Mouse (Mus musculus) heart, embryonic 13.5 days (tissue): ENCODE measurements around the gene Gm14295. TPM values are rescaled to one million over a fixed set of nuclear protein-coding genes. Genes with fewer than 3 reads are reported as not detected.
"Not testable (repeated sequence)": the region's sequence is repeated elsewhere in the genome, so short reads cannot be mapped to it uniquely, and the experiment has no call there.

ENCODE experiments used
- ATAC-seq: fragments of 200-750 bp; cut with Nextera tagmentation; 2 replicates; pipeline ENCODE4 v1.8.0; 2017; ENCODE audit warnings: moderate TSS enrichment; ENCODE audit not compliant: insufficient number of reproducible peaks, low FRiP score, low TSS enrichment; ENCODE audit errors: extremely low read depth
- H3K27ac ChIP-seq: fragments of 300-500 bp; sonication (generic); replicated peaks from 2 replicates; pipeline ENCODE4 v1.5.1; 2015; ENCODE audit warnings: moderate library complexity, mild to moderate bottlenecking, inconsistent platforms
- H3K27me3 ChIP-seq: fragments of 300-500 bp; sonication (generic); replicated peaks from 2 replicates; pipeline ENCODE4 v1.6.1; 2015; ENCODE audit warnings: mild to moderate bottlenecking, inconsistent platforms
- H3K36me3 ChIP-seq: fragments of 300-500 bp; sonication (generic); 2 replicates; pipeline ENCODE4 v1.6.1; 2015; ENCODE audit warnings: mild to moderate bottlenecking, inconsistent platforms
- H3K4me1 ChIP-seq: fragments of 300-500 bp; sonication (generic); 2 replicates; pipeline ENCODE4 v1.6.1; 2015; ENCODE audit warnings: inconsistent platforms
- H3K4me2 ChIP-seq: fragments of 300-500 bp; sonication (generic); 2 replicates; pipeline ENCODE4 v1.6.1; 2015; ENCODE audit warnings: inconsistent platforms, mild to moderate bottlenecking, moderate library complexity
- H3K4me3 ChIP-seq: fragments of 300-500 bp; sonication (generic); 2 replicates; pipeline ENCODE4 v1.5.1; 2015; ENCODE audit warnings: moderate library complexity, mild to moderate bottlenecking, inconsistent platforms
- H3K9ac ChIP-seq: fragments of 300-500 bp; sonication (generic); 2 replicates; pipeline ENCODE4 v1.6.1; 2015; ENCODE audit warnings: inconsistent platforms, mild to moderate bottlenecking, moderate library complexity
- H3K9me3 ChIP-seq: fragments of 300-500 bp; sonication (generic); 2 replicates; pipeline ENCODE4 v1.6.1; 2016; ENCODE audit warnings: inconsistent platforms
- WGBS: fragments of 180-500 bp; shearing (Covaris S2); methylation state at CpG from one replicate; pipeline ENCODE4 v1.1.7; 2015; ENCODE audit warnings: mixed read lengths; 5-methylcytosine and 5-hydroxymethylcytosine counted together
- polyA plus RNA-seq: library from polyadenylated mRNA; unstranded; fragments of >200 nt; fragmentation: Nextera tagmentation; extraction: Ambion mirVana; gene quantifications from 2 replicates; pipeline ENCODE4 v1.2.1, GENCODE M21; 2015

Gm14295 gene
- 15.1 and 17.1 TPM in 2 replicates for polyA plus RNA-seq

DNA sequence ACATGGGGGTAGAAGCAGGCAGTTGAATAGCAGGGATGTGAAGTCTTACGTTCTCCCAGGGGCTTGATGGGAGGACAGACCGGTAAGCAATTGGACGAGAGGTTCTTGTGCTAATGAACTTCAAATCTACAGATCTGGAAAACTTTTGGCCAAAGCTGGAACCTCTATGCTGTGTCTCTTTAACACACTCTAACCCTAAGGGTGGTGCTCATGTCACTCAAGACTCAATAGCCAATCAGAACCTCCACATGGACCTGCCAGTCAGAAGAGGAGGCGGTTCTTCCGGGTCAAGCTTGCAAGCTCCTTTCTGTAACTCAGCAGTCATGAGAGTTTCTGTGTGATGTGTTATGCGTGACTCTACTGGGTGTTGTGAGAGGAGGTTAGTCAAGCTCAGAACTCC lies at the start of gene Gm14295:
Gm14295 (plus strand) TSS at position 301 of the 400 bp plus-strand sequence.
- ATAC-seq, H3K9me3 ChIP-seq, H3K36me3 ChIP-seq, H3K4me1 ChIP-seq, H3K27me3 ChIP-seq, H3K27ac ChIP-seq: not testable (repeated sequence)
- H3K4me2 ChIP-seq, result peak within 1 kb of the TSS; percentile 59
- H3K4me3 ChIP-seq, result peak within 1 kb of the TSS; percentile 56
- WGBS, result no CpG with 5 or more reads among the region's 6 CpGs
- peak within 1 kb of the TSS; percentile 76 for H3K9ac ChIP-seq

- H3K4me2 ChIP-seq, result peak overlapping the region; percentile 59
- not testable (repeated sequence) for ATAC-seq, H3K27ac ChIP-seq, H3K27me3 ChIP-seq, H3K9me3 ChIP-seq, H3K36me3 ChIP-seq, H3K4me1 ChIP-seq
- peak overlapping the region; percentile 76 for H3K9ac ChIP-seq
- peak overlapping the region; percentile 56 for H3K4me3 ChIP-seq
- WGBS, result 7% methylated on average over 14 of the region's 15 CpGs
Measured at GRCm38 (mm10) chr2:176798785-176799184, 373 bp downstream of the Gm14295 start.

- not testable (repeated sequence) for H3K9me3 ChIP-seq, H3K36me3 ChIP-seq, H3K27me3 ChIP-seq, H3K4me2 ChIP-seq, H3K9ac ChIP-seq, H3K4me3 ChIP-seq, H3K27ac ChIP-seq, H3K4me1 ChIP-seq, ATAC-seq
- 73% methylated on average over 1 of the region's 3 CpGs for WGBS
Measured at GRCm38 (mm10) chr2:176830840-176831239, 32.4 kb downstream of the Gm14295 start, which contains the start of gene Gm14408. Gm14408 (plus strand) TSS chr2:176831140.

Other genes starting within 250 kb of the Gm14295 start
- gene Gm14308, start 162.3 kb upstream of the Gm14295 start, polyA plus RNA-seq, result 15.5 and 24.0 TPM in 2 replicates
- 10.2 and 17.3 TPM in 2 replicates for gene Zfp973, start 128.1 kb upstream of the Gm14295 start, polyA plus RNA-seq
- gene Gm14305, start 90.3 kb upstream of the Gm14295 start, polyA plus RNA-seq, result 25.7 and 25.8 TPM in 2 replicates
- not detected in 2 replicates for gene Gm14408, start 32.5 kb downstream of the Gm14295 start, polyA plus RNA-seq
- 8.6 and 9.1 TPM in 2 replicates for gene Gm14296, start 129.2 kb downstream of the Gm14295 start, polyA plus RNA-seq
- gene Gm14419, start 202.3 kb downstream of the Gm14295 start, polyA plus RNA-seq, result 8.7 and 11.1 TPM in 2 replicates